Mouse (Mus musculus): Measurements from ENCODE around the gene B4galt5.

DNA sequence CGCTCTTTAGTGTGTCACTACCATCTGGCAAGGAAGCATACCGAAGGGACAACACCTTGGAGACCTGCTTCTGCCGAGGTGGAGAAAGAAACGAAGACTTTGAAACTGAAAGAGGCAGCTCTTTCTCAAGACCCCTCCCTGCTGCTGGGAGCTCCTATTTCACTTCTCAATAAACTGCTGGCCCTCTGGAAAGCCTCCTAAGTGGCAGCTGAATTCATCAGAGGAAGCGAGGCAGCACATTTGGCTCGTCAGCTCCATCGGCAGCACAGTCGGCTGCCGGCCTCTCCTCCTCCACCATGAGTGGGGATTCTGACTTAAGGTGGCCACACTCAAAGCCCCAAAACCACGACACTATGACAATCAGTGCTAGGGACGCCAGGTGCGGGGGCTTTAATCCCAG, 41.3 kb downstream of the B4galt5 start:
- no peak for TF ChIP-seq REST (IDR thresholded peaks at IDR 0.05; ENCODE audit: insufficient read depth, insufficient read length)
- TF ChIP-seq E2F4 (IDR thresholded peaks at IDR 0.05; ENCODE audit: insufficient read depth), result no peak
- TF ChIP-seq POLR2AphosphoS2 (IDR thresholded peaks at IDR 0.05; ENCODE audit: insufficient read length, low read depth), result no peak
- TF ChIP-seq USF1 (IDR thresholded peaks at IDR 0.05; ENCODE audit: low read depth), result no peak
- no peak for TF ChIP-seq POLR2A (IDR thresholded peaks at IDR 0.05; ENCODE audit: insufficient read length, low read depth)
- no peak for TF ChIP-seq SRF (IDR thresholded peaks at IDR 0.05; ENCODE audit: control insufficient read depth, insufficient read length, low read depth)
- no peak for TF ChIP-seq MAX (IDR thresholded peaks at IDR 0.05; ENCODE audit: low read depth)
- no peak for TF ChIP-seq CEBPB (IDR thresholded peaks at IDR 0.05; ENCODE audit: insufficient read depth, poor library complexity, severe bottlenecking)
- TF ChIP-seq MYOG (IDR thresholded peaks at IDR 0.05; ENCODE audit: control insufficient read depth in 1 of 3, insufficient read depth in 1 of 3, insufficient read length in 2 of 3, low read depth in 2 of 3), result no peak
- no peak for TF ChIP-seq TCF12 (IDR thresholded peaks at IDR 0.05; ENCODE audit: insufficient read depth, poor library complexity, severe bottlenecking)
- TF ChIP-seq MYOD1 (IDR thresholded peaks at IDR 0.05; ENCODE audit: control insufficient read depth in 1 of 3, insufficient read length in 2 of 3, low read depth in 2 of 3), result no peak

Measured in myocyte (in vitro differentiated cells).